Mouse (Mus musculus): ENCODE measurements around the gene Dmwd.

Gene Dmwd

GRCm38 (mm10) chr7:19075723-19076585, at the start of gene Dmwd:
Dmwd (plus strand) TSS chr7:19076227.
- peak; percentile 92 for DNase-seq (ENCODE audit: low read depth)

GRCm38 (mm10) chr7:19028067-19028466, 48.0 kb upstream of the Dmwd start:
- DNase-seq (ENCODE audit: low read depth) = no peak

GRCm38 (mm10) chr7:19029084-19029653, 46.9 kb upstream of the Dmwd start:
- peak; percentile 54 for DNase-seq (ENCODE audit: low read depth)

- DNase-seq (ENCODE audit: low read depth) = no peak
These were observed 44.4 kb upstream of the Dmwd start for GRCm38 (mm10) chr7:19031641-19032040.

GRCm38 (mm10) chr7:19044616-19045015, 31.4 kb upstream of the Dmwd start:
- no peak for DNase-seq (ENCODE audit: low read depth)

GRCm38 (mm10) chr7:19046286-19047069, 29.5 kb upstream of the Dmwd start:
- DNase-seq (ENCODE audit: low read depth) = no peak

- no peak for DNase-seq (ENCODE audit: low read depth)
These were observed 28.0 kb upstream of the Dmwd start for GRCm38 (mm10) chr7:19048006-19048527.

GRCm38 (mm10) chr7:19049252-19049651, 26.8 kb upstream of the Dmwd start:
- DNase-seq (ENCODE audit: low read depth) = no peak

- no peak for DNase-seq (ENCODE audit: low read depth)
These were observed 25.9 kb upstream of the Dmwd start for GRCm38 (mm10) chr7:19050172-19050571.

GRCm38 (mm10) chr7:19051161-19051560, 24.9 kb upstream of the Dmwd start:
- no peak for DNase-seq (ENCODE audit: low read depth)

- DNase-seq (ENCODE audit: low read depth) = no peak
These were observed 23.5 kb upstream of the Dmwd start for GRCm38 (mm10) chr7:19052345-19053135.

- DNase-seq (ENCODE audit: low read depth) = no peak
These were observed 22.9 kb upstream of the Dmwd start for GRCm38 (mm10) chr7:19053136-19053532.

GRCm38 (mm10) chr7:19054047-19054776, 21.8 kb upstream of the Dmwd start, which contains the start of gene Rsph6a:
Rsph6a (plus strand) TSS chr7:19054690.
- no peak for DNase-seq (ENCODE audit: low read depth)

GRCm38 (mm10) chr7:19054777-19055076, 21.3 kb upstream of the Dmwd start:
- no peak for DNase-seq (ENCODE audit: low read depth)

- no peak for DNase-seq (ENCODE audit: low read depth)
These were observed 20.9 kb upstream of the Dmwd start for GRCm38 (mm10) chr7:19055108-19055507.

GRCm38 (mm10) chr7:19057405-19057804, 18.6 kb upstream of the Dmwd start:
- DNase-seq (ENCODE audit: low read depth) = no peak

- DNase-seq (ENCODE audit: low read depth) = no peak
These were observed 10.1 kb upstream of the Dmwd start for GRCm38 (mm10) chr7:19065896-19066295.

GRCm38 (mm10) chr7:19067063-19067462, 9.0 kb upstream of the Dmwd start:
- DNase-seq (ENCODE audit: low read depth) = no peak

- no peak for DNase-seq (ENCODE audit: low read depth)
These were observed 8.1 kb upstream of the Dmwd start for GRCm38 (mm10) chr7:19067935-19068334.

GRCm38 (mm10) chr7:19068707-19069106, 7.3 kb upstream of the Dmwd start:
- peak; percentile 76 for DNase-seq (ENCODE audit: low read depth)

- no peak for DNase-seq (ENCODE audit: low read depth)
These were observed 6.5 kb upstream of the Dmwd start for GRCm38 (mm10) chr7:19069500-19069899.

All from c-Kit-positive CD71-negative TER-119-negative erythroid progenitor cells, embryonic 14.5 days (primary cell).